Mouse (Mus musculus): ENCODE data around the gene Cpz.

Cpz gene

DNA sequence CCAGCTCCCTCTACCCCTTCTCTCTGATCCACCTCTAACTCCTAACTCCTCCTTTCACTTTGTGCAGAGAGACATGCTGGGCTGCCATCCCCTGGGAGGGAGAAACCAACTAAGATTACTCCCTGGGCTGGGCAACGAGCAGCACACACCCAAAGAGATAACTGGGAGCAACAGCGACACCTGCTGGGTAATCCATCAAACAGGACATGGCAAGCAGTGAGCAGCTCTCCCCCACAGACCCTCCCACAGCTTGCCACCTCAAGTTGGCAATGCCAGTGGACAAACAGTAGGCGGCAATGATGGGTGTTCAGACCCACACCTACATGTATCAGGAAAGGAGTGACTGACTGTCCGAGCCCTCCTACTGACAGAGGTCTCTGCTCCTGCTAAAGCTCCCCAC lies 4.9 kb upstream of the Cpz start:
- peak; percentile 69 for DNase-seq (ENCODE audit: low read depth)

GRCm38 (mm10) chr5:35524381-35524780 lies 1.1 kb downstream of the Cpz start:
- DNase-seq (ENCODE audit: low read depth): no peak

DNA sequence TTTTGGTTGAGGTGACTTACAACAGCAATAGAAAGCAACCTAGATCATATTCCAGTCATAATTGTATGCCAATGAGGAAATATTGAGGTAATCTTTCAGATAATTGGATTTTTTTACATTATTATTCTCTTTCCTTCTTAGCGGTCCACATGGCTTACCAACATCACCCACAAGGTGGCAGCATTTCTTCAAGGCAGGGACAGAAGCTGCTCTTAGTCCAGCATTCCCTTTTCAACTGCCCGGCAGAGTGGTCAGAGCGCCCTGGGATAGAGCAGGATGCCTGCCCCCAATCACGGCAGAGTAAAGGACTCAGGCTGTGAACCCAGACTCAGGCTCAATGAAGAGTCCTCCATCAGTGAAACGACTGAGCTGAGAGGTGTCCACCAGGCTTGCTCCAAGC lies 1.8 kb downstream of the Cpz start:
- DNase-seq (ENCODE audit: low read depth): peak; percentile 89

- peak; percentile 40 for DNase-seq (ENCODE audit: low read depth)
Observed at GRCm38 (mm10) chr5:35516781-35517180, 8.7 kb downstream of the Cpz start.

DNA sequence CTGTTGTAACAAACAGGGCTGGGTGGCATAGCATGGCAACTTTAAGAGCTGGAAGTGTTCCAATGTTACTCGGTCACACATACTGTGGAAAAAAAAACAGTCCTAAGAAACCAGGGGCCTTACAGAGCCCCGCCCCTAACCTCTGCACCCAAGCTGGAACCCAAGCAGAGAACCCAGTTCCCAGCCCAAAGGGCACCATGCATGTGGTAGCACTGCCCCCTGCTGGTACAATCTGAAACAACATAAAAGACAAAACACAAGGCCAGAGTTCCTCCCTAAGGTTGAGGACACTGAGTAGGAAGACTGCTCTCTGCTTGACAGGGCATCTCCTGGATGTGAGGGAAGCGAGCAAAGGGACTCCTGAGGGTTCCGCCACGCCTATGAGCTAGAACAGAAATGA lies 14.9 kb downstream of the Cpz start:
- DNase-seq (ENCODE audit: low read depth): peak; percentile 81

DNA sequence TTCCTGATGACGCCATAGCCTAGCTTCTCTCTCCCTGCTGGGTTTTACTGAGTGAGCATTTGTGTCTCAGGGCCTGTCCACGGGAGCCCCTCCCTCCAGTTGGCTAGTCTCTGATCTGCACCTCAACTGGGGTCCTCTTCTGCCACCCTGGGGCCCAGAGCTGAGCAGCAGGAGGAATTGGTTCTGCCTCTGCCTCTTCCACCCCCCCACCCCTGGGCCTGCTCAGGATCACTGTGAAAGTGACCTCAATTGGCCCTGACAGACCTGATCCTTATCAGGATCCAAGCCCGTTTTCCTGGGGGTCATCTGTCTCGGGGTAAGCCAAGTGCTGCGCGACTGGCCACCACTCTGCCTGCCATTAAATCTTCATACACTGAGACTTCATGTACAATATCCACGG lies 20.5 kb downstream of the Cpz start:
- no peak for DNase-seq (ENCODE audit: low read depth)

DNA sequence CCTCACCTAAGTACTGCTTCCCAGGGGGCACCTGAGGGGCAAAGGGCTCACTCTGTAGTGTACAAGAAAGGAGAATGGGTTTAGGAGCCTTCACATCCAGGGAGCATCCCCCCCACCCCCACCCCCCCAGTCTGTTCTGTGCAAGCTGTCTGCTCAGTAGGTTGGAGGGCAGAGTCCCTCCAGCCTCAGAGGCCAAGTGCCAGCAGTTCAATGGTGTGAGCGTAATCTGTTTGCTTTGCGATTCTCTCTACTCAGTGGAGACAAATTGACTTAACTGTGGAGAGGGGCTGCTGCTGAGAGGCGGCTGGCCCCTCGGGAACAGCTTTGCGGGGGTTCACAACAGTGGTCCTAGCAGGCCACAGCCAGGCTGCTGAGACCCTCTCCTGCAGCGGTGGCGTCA lies 28.2 kb downstream of the Cpz start:
- no peak for DNase-seq (ENCODE audit: low read depth)

- DNase-seq (ENCODE audit: low read depth): no peak
Observed at GRCm38 (mm10) chr5:35495989-35496388, 29.5 kb downstream of the Cpz start.

- DNase-seq (ENCODE audit: low read depth): no peak
Observed at GRCm38 (mm10) chr5:35494773-35495390, 30.6 kb downstream of the Cpz start.

DNA sequence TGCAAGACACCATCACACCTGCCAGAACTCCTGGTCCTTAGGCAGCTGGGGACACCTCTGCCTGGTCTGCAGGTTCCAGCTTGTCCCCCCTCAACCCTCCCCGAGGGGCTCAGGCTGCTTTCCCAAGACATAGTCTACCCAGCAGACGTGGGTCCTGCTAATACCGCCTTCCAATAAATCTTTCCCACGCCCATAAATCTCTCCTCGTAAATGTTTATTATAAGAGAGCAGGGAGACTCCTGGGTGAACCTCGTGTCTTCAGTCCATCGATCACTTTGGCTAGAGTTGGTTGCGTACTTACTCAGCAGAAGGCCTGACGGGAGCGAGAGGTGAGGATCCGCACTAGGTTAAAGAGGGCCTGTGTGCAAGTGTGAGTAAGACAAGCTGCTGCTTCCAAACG lies 31.7 kb downstream of the Cpz start:
- DNase-seq (ENCODE audit: low read depth): no peak

DNA sequence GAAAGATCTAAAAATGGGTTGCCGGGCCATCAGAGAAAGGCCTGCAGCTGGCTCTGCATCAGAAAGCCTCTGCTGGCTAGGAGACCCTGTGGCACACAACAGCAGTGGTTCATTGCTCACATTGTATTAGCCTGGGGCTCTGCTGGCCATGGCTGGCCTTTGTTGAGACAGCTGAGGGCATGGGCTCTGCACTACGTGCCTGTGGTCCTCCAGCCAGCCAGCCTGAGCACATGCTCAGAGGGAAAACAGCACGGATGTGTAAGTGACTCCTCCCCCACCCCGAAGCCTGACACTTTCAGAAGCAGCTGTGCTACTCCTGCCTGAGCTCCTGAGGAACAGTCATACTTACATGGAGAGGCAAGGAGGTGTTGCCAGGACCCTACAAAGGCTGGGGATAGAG lies 46.0 kb downstream of the Cpz start:
- DNase-seq (ENCODE audit: low read depth): no peak

- DNase-seq (ENCODE audit: low read depth): peak; percentile 20
Observed at GRCm38 (mm10) chr5:35475236-35475635, 50.3 kb downstream of the Cpz start.

DNA sequence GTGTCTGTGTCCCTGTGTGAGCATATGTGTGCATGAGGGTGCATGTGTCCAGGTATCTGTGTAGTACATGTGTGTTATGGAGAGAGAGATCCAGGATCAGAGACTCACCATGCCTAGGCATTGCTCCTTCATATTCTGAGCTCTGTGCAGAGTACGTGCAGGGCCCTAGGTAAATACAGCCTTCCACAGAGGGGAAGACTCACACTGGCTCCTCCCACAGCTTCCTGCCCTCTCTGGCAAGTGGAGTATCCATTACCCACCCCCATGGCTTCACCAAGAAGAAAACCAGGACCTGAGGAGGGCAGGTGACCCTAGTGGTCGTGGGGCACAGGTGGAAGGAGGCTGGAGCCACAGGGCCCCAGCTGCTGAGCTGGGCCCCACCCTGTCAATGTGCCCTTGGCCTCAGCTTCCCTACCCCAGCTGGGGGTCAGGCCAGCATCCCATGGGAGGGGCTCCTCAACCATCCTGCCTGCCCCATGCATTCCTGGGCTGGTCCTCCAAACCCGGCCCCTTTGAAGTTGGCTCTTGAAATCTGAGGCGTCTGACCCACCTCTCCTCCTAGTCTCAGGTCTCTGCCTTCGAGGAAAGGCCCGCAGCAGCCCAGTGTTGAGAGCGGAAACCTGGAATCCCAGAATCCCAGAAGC lies 54.5 kb downstream of the Cpz start:
- no peak for DNase-seq (ENCODE audit: low read depth)

- peak; percentile 34 for DNase-seq (ENCODE audit: low read depth)
Observed at GRCm38 (mm10) chr5:35465966-35466635, 59.4 kb downstream of the Cpz start.

DNA sequence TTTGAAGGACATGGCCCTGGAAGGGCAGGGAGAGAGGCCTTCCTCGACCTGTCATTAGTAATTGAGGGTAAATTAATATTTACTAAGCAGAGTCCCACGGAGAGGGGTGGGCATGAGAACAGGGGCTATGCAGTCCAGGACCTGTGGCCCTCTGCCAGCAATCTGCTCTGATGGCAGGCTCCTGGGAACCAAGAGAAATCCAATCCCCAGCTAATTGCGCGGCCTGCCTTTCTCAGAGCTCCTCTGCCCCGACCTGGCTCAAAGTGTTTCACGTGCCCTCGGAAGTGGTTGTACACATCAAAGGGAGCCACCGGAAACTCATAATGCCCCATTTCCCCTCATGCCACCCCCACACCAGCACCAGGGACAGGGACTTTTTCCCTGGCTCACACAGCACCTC lies 63.4 kb downstream of the Cpz start:
- DNase-seq (ENCODE audit: low read depth): no peak

- DNase-seq (ENCODE audit: low read depth): no peak
Observed at GRCm38 (mm10) chr5:35459760-35460159, 65.7 kb downstream of the Cpz start.

- DNase-seq (ENCODE audit: low read depth): no peak
Observed at GRCm38 (mm10) chr5:35458267-35458666, 67.2 kb downstream of the Cpz start.

GRCm38 (mm10) chr5:35457364-35457763 lies 68.1 kb downstream of the Cpz start:
- no peak for DNase-seq (ENCODE audit: low read depth)

DNA sequence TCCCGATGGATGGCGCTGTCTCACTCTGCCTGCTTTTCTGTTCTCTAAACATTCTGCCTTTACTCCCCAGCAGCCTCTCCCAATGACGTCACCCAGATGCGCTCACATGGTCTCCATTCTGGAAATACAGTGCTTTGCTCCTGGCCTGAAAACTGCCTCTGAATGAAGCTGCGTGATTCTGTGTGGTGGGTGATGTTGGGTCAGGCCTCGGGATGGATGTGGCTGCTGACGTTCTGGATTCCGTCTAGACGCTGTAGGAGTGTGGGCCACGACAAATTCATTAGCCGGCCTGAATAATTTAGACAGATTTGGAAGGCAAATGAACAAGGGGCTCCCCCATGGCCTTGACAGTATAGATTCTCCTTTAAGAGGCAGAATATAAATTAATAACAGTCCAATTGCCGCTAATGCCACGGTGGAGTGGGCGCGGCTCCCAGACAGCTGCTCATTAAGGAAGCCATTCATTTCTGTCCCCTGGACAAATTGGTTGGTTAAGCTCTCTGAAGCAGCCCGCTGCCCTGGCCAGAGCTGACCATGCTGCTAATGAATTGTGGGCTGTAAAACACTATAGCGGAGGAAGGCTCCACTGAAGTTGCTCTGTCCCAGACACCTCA lies 71.2 kb downstream of the Cpz start:
- no peak for DNase-seq (ENCODE audit: low read depth)
